Mouse (Mus musculus) cerebellum, adult 2 months (tissue): Measurements from ENCODE around the gene Mycbp2.

Experiments used
- CTCF ChIP-seq: fragments of 200-500 bp; IDR thresholded peaks from 2 replicates; pipeline ENCODE4 v1.5.1; 2011; ENCODE audit warnings: low read depth, mild to moderate bottlenecking, control low read depth, low read length, moderate library complexity, borderline replicate concordance; ENCODE audit not compliant: insufficient read depth
- POLR2A ChIP-seq: fragments of 200-500 bp; IDR thresholded peaks from 2 replicates; pipeline ENCODE4 v1.6.1; 2011; ENCODE audit warnings: low read length, control low read depth, borderline replicate concordance; ENCODE audit not compliant: insufficient read depth

DNA sequence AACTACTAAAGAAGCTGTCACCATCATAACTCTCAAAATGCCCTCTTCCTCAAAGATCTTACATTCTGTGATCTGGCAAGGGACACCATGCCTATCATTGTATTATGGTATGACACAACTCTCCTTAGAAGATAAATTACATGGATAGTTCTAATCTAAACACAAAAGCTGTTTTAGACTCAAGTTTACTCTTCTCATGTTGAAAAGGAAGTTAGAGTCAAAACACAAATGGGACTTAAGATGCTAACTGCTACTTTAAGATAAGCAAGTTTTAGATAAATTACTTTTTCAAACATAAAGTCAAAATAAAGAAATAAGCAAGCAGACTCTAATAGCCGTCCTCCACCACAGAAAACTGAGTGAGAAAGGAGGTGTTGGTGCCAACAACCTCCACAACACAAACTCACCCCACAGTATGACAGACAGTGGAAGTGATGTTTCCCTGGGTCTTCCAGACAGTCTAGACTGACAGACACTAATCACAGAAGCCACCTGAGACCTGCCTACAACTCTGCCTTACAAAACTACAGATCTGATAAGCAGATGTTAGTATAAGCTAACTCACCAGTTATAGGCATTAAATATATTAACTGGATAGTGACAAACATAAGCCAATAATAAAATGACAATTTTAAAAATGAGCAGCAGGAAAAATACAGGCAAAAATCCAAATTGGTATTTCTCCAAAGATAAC lies 260.6 kb downstream of the Mycbp2 start:
- TF ChIP-seq POLR2A, result no peak
- TF ChIP-seq CTCF, result no peak
